Mouse (Mus musculus): Measurements from ENCODE around the gene Rpp25l.
"Not testable (repeated sequence)": the region's sequence is repeated elsewhere in the genome, so short reads cannot be mapped to it uniquely, and the experiment has no call there.

The Rpp25l gene

GRCm38 (mm10) chr4:41737602-41738255 is 24.4 kb upstream of the Rpp25l start:
- DNase-seq (ENCODE audit: low read depth), result peak; percentile 53

DNA sequence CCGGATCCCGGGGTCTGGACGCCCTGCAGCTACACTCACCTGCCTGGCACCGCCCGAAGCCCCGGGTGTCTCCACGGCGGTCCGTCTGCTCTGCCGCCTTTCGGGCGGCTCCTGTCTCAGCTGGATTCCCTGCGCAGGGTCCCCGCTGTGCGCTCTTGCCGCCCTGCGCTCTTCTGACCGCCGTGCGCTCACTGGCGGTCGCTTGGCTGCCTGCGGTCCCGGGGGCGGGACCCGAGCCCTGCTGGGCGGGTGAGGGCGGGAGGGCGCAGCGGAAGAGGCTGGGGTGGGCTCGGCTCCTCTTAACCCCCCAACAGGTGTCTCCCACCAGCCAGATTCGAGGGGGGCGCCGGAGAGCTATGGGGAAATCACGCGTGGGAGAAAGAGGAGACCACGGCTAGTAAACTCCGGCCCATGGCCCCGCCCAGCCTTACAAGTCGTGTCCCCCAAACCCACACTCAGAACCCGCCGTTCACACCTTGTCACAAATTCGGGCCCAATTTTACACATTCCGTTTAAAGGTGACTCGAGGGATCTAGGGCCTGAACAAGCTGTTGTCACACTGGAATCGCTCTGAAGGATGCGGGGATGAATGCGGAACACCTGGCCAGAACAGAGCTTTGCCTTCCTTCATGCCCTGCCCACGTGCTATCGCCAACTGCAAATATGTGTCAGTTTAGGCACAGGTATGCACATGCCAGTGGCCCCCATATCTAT is 17.9 kb upstream of the Rpp25l start, which contains the start of gene Arid3c:
Gene Arid3c (minus strand): TSS at position 91 of the 714 bp plus-strand sequence.
- no peak for DNase-seq (ENCODE audit: low read depth)

DNA sequence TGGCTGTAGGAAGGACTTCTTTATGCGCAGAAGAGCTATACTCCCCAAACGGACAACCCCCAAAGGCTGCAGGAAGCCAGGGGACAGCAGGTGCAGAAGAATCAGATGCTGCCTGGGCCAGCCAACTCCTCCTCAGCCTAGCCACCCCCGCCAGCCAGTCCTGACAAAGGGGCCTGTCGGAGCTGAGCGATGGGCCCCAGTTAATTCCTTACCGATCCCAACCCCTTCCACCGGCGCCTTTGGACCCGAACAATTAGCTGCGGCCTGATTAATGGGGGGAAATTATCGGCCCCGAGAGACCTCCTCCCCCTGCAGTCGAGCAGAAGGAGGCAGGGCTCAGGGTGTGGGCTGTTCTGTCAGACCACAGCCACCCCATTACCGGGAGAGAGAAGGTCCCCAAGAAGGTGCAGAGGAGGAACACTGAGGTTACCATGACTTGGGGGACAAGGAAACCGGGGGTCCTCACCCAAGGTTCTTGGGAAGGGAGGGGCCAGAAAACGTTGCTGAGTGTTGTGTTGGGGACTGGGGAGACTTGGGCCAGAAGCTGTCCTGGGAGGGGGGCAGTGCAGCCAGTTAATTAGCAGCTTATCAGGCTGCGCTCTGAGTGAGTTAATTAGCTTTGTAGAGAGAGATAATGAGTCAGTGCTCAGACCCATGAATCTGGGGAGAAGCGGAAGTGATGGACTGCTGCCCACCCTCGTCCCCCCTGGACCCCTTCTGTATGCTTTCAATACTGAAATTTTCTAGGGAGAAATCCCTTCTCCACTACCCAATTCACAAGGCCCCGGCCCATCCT is 13.7 kb upstream of the Rpp25l start:
- DNase-seq (ENCODE audit: low read depth), result no peak

- DNase-seq (ENCODE audit: low read depth), result peak; percentile 88
Observed at GRCm38 (mm10) chr4:41722918-41723351, 9.6 kb upstream of the Rpp25l start, which contains the start of gene Dctn3. Gene Dctn3 (minus strand): TSS chr4:41723170.

- DNase-seq (ENCODE audit: low read depth), result no peak
Observed at GRCm38 (mm10) chr4:41716834-41717233, 3.5 kb upstream of the Rpp25l start.

- DNase-seq (ENCODE audit: low read depth), result no peak
Observed at GRCm38 (mm10) chr4:41715596-41715995, 2.3 kb upstream of the Rpp25l start.

DNA sequence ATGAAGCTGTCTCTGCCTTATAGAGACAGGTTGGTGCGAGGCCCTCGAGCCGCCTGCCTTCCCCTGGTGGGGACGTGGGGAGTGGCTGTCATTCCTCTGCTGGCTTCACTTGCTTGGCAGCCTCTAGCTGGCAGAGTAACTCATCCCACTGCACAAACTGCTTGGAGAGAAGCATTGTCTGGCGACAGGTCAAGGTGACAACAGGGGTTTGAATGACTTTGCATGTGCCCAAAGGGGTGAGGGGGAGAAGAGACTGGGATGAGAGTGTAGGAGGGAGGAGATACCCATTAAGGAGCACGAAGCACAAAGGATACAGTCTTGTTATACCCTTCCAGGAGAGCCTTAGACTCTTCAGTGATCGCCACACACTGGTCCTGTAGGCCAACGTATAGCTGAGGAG is 1.7 kb upstream of the Rpp25l start:
- no peak for DNase-seq (ENCODE audit: low read depth)

DNA sequence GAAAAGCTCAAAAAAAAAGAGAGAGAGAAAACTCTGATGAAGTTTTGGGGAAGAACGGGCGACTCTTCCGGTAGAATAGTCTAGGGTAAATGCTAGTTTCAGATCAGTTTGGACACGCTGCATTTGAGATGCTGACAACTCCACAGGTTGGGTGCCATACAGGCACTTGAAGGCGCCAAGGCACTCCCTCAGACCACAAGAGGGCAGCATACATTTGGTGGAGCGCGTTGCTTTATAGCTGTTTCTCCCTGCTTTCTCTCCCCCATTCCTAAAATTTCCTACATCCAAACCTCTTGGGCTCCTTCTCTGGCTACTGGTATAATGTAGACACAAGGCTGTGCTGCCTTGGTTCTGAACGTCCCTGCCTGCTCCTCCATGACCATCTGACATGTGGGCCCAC is 942 bp upstream of the Rpp25l start:
- peak; percentile 57 for DNase-seq (ENCODE audit: low read depth)

GRCm38 (mm10) chr4:41712421-41713196 is 725 bp downstream of the Rpp25l start:
- no peak for DNase-seq (ENCODE audit: low read depth)

DNA sequence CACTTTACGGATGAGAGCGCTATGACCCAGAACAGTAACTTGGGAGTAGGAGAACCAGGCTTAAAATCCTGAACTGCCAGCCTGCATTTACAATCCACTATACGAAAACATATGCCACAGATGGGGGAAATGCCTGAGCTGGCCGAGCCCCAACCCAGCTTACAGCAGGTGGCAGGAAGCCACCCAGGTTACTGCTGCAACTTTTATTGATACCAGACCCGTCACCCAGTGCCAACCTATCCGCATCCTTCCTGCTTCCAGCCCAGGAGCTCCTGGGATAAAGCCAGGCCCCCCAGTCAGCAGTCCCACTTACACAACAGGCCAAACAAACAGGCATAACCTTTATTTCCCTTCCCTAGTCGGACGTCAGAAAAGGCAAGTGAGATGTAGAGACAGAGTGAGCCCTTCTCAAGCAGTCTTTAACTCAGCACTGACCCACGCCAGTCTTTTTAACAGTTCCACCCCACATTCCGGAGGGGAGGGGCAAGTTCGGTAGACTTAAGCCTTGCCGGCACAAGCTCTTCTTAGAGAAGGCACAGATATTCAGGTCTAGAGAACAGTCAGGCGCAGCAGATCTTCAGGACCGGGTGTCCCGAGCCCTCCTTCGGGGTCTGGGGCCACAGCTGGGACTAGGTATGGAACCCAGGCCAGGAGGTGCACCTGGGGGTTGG is 1.5 kb downstream of the Rpp25l start:
- no peak for DNase-seq (ENCODE audit: low read depth)

- no peak for DNase-seq (ENCODE audit: low read depth)
Observed at GRCm38 (mm10) chr4:41710229-41710628, 3.1 kb downstream of the Rpp25l start.

DNA sequence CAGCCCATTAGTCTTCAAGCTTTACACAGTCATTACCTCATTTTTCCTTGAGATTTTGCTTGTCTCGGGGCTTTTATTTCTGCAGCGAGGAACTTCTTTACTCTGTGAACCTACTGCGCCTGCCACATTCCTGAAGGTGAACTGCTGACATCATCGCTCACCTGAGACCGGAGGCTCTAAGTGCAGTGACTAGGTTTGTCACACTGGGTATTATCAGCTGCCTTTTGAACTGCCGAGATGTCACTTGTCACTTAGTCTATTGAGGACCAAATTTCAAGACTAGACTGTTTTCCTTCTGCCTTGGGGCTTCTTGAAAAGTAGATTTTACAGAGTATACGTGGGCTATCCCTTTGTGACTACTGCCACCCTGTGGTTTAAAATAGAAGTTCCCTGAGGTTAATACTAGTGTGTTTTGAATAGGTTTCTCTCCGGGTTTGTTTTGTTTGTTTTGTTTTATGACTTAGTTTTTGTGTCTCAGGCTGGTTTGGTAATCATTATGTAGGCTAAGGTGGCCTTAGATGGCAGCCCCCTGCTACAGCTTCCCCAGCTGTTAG is 5.1 kb downstream of the Rpp25l start:
- DNase-seq (ENCODE audit: low read depth), result peak; percentile 58

DNA sequence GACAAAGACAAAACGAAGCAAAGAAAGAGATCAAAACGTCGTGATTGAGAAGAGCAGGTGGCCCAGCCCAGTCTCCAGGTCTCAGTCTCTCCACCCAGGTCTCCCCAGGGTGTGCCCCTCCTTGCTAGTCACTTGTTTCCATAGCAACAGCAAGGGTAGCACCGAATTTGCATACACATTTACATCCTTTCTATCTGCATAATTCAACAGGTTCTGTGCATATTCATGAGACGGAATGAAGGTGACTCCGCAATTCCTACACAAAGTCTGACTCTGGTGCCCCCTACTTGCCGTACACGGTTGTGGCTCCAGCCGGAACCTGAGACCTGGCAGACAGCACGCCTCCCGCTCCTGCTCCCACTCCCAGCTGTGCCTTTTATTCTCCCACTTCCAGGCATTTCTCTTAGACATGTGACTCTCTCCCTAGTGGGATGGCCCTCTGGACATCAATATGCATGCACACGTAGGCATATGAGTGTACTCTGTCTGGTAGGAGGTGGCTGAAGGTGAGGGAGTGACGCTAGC is 6.3 kb downstream of the Rpp25l start:
- peak; percentile 56 for DNase-seq (ENCODE audit: low read depth)

DNA sequence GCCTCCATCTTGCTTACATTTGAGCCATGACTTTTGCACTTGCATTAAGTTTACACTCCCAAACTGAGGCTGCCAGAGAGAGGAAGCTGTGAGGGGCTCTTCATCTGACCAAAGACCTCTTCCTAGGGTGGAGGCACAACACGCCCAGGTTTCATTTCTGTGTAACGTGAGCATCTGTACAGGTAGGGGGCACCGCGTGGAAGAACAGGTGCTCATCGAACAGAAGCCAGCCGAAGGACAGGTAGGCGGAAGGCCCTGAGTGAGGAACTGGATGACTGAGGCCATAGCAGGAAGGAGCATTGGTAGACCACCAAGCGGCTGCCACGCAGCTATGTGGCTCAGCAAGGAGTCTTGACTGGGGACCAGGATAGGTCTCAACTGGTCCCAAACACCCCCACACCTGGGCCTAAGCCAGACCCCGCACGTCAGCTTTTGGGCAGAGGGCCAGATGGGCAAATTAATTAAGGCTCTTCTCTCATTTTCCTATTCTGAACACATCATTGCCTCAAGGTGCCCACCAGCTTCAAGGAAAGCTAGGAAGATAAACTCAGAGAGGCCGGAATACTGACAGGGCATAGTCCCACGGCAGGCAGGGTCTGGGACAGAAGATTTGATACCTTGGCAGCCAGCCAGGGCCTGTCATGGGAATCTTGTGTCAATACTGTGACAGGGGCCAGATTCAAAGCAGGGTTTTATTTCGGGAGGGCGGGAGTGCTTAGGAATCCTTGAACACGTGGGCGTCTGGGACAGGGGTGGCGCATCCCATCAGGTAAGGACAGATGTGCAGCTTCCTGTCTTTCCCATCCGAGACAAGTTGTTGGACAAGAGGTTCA is 7.2 kb downstream of the Rpp25l start:
- DNase-seq (ENCODE audit: low read depth), result no peak

DNA sequence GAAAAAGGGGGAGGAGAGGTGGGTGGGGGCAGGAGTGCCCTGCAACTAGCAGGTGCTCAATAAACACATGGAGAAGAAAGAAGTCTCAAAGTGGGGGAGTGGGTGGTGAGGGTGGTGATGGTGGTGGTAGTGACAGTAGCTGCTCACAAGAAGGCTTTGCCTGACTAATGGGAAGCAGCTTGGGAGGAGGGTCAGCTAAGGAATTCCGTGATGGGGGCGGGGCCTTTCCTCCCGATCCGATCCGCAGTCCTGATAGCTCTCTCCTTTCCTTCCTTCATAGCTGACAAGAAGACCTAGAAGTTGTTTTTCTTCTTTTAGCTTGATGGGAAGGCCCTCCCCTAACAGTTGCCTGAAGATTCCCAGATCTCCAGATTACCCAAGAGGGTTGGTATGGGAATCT is 8.7 kb downstream of the Rpp25l start:
- DNase-seq (ENCODE audit: low read depth), result no peak

GRCm38 (mm10) chr4:41702226-41702625 is 11.1 kb downstream of the Rpp25l start:
- not testable (repeated sequence) for DNase-seq (ENCODE audit: low read depth)

DNA sequence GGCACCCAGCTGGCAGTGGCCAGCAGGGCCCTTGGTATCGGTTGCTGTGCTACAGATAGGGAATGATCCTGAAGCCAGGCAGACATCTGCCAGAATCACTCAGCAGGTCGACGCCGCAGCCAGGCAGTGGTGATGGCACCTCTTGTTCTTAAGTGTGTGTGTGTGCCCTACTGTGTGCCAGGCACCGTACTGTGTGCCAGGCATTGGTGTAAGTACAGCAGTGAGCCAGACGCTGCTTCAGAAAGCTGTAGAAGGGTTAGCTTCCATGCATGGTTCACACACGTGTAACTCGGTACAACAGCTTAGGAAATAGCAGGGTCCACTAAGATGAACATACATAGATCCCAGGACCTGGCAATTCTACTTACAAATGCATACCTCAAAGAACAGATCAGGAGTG is 13.1 kb downstream of the Rpp25l start:
- DNase-seq (ENCODE audit: low read depth), result not testable (repeated sequence)

- DNase-seq (ENCODE audit: low read depth), result not testable (repeated sequence)
Observed at GRCm38 (mm10) chr4:41699783-41700182, 13.6 kb downstream of the Rpp25l start, which contains the start of gene Il11ra1. Gene Il11ra1 (plus strand): TSS chr4:41699989.

DNA sequence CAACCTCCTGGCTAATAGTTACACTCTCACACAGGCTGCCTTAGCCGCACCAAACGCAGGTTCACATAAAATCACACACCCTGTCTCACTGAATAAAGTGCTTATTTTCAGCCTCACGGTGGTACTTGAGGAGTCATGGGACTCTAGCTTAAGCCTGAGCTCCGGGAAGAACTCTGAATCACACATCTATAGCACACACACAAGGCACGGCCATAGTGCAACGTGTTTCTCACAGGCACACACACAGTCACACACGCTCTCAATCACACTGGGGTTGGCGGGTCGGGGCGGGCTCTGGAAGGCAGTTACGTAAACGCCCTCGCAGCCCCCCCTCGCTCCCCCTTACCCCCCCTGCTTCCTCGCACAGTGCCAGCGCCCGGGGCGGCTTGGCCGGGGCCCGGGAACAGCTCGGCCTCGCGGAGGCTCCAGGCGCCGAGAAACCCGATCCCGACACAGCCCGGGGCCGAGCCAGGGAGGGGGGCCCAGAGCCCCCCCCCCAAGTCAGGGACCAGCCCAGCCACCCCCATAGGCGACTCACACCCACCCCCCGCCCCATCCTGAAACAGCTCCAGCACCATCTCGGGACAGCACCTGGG is 14.8 kb downstream of the Rpp25l start:
- not testable (repeated sequence) for DNase-seq (ENCODE audit: low read depth)

Measured in c-Kit-positive CD71-negative TER-119-negative erythroid progenitor cells, embryonic 14.5 days (primary cell).